Mouse (Mus musculus) hematopoietic stem cell, adult 5-6 weeks (primary cell): ENCODE measurements around the gene Klrg1. TPM values are rescaled to one million over a fixed set of nuclear protein-coding genes. Genes with fewer than 3 reads are reported as not detected.

ENCODE experiments used
- ATAC-seq, 2 experiments: fragments of 125-278 bp in 1 of 2; replicated peaks in 1 of 2; 2 replicates each; pipeline ENCODE4 v1.8.0; 2016 to 2017; ENCODE audit warnings: inconsistent platforms in 2 of 2, mild to moderate bottlenecking in 2 of 2, moderate number of reproducible peaks in 2 of 2, low read depth in 1 of 2, moderate TSS enrichment in 1 of 2; ENCODE audit not compliant: low FRiP score in 2 of 2, poor library complexity in 2 of 2, severe bottlenecking in 2 of 2, insufficient read depth in 1 of 2, low TSS enrichment in 1 of 2
- total RNA-seq: library from RNA; stranded (forward); fragments of 172-1452, 232-1000 nt; gene quantifications from 2 replicates; pipeline ENCODE4 v1.2.3, GENCODE M21; 2017

Klrg1 gene
- total RNA-seq, 1 experiment from 2014 or later = not detected

- no peak; a peak in 1 of 4 replicates for ATAC-seq
Observed at GRCm38 (mm10) chr6:122252146-122252545, 30.5 kb downstream of the Klrg1 start.

GRCm38 (mm10) chr6:122250033-122250432, 32.6 kb downstream of the Klrg1 start:
- no peak for ATAC-seq

Other genes starting within 250 kb of the Klrg1 start
- gene M6pr, start 25.8 kb upstream of the Klrg1 start, total RNA-seq = 253 and 280 TPM in 2 replicates
- 19.4 and 23.6 TPM in 2 replicates for gene Phc1, start 57.7 kb upstream of the Klrg1 start, total RNA-seq
- not detected in 2 replicates for gene Rimklb, start 215.9 kb upstream of the Klrg1 start, total RNA-seq
- not detected in 2 replicates for gene Mfap5, start 223.0 kb upstream of the Klrg1 start, total RNA-seq